Mouse (Mus musculus): Measurements from ENCODE around the gene Trpm3. TPM values are rescaled to one million over a fixed set of nuclear protein-coding genes. Genes with fewer than 3 reads are reported as not detected.

Gene Trpm3
- polyA plus RNA-seq, 1 experiment from 2014 or later, result 1.1 TPM

DNA sequence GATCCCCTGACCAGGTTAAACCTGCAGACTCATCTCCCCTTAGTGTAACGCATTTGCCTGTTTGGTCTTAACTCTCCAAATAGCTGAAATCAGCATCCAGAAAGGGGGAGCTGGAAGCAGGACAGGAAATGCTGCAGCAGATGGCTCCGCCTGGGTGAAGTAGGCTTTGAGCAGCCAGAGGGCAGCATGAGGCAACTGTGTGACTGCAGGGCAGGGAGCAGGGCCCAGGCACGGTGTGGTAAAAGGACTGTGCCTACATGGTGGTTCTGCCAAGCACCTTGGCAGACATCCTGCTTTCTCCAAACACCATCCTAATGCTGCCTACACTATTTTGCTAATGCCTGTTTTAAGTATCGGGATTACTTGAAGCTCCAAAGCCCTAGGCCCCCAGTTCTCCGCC lies 801.6 kb downstream of the Trpm3 start:
- peak; percentile 69; the same call in 1 of the 2 replicates for ATAC-seq (ENCODE audit: borderline replicate concordance, extremely low read depth, low FRiP score, low TSS enrichment)
- Histone ChIP-seq H3K9me3 (no peaks in the 10 kb centered on the region), H3K4me1 (peaks cover 23% of the 10 kb centered on the region), H3K9ac (no peak overlapping the region), H3K27me3 (no peaks in the 10 kb centered on the region), H3K4me3 (no peak overlapping the region), H3K27ac (no peak overlapping the region), H3K4me2 (no peak overlapping the region), H3K36me3 (no peaks in the 10 kb centered on the region)
- 28% methylated on average over 5 of the region's 5 CpGs for WGBS

DNA sequence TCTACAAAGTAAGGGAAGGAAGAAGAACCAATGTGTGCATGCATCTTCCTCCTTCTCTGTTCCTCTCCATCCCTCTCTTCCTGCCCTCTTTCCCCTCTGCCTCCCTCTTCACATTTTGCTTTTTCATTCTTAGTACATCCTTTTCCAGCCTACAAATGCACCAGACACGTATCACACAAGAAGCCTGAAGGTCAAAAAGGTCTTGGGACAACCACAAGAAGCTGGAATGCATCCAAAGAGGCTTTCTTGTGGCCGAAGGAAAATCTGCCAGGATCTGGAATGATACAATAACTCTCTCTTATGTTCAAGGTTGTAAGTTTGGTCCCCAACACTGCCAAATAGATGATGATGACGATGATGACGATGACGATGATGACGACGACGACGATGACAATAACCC lies 802.1 kb downstream of the Trpm3 start:
- Histone ChIP-seq H3K27me3 (no peaks in the 10 kb centered on the region), H3K4me2 (no peak overlapping the region), H3K4me1 (peaks cover 23% of the 10 kb centered on the region), H3K36me3 (no peaks in the 10 kb centered on the region), H3K9me3 (no peaks in the 10 kb centered on the region), H3K27ac (no peak overlapping the region), H3K9ac (no peak overlapping the region), H3K4me3 (no peak overlapping the region)
- WGBS, result 78% methylated on average over 9 of the region's 9 CpGs
- ATAC-seq (ENCODE audit: borderline replicate concordance, extremely low read depth, low FRiP score, low TSS enrichment), result no peak

DNA sequence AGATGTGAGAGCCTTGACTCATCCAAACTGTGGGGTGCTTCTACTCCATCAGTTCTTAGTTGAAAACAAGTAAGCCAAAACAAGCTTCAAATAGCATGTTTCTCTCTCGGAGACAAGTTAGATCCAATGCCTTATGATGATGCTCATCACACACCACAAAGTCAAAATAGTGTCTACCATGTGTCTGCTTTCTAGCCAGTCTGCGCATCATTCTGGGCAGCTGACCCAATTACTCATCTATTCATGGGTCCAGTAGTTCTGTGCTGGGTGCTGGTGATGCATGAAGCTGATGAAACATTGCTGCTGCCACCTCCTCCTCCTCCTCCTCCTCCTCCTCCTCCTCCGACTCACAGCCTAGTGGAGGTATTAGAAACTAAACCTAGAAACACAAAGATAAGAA lies 813.6 kb downstream of the Trpm3 start:
- no peak overlapping the region for H3K4me2 ChIP-seq
- no peak overlapping the region for H3K4me3 ChIP-seq
- WGBS, result 78% methylated on average over 3 of the region's 3 CpGs
- H3K36me3 ChIP-seq, result no peaks in the 10 kb centered on the region
- H3K4me1 ChIP-seq, result no peaks in the 10 kb centered on the region
- ATAC-seq (ENCODE audit: borderline replicate concordance, extremely low read depth, low FRiP score, low TSS enrichment), result no peak
- H3K27me3 ChIP-seq, result no peaks in the 10 kb centered on the region
- no peaks in the 10 kb centered on the region for H3K9me3 ChIP-seq
- no peak overlapping the region for H3K9ac ChIP-seq
- H3K27ac ChIP-seq, result no peak overlapping the region

DNA sequence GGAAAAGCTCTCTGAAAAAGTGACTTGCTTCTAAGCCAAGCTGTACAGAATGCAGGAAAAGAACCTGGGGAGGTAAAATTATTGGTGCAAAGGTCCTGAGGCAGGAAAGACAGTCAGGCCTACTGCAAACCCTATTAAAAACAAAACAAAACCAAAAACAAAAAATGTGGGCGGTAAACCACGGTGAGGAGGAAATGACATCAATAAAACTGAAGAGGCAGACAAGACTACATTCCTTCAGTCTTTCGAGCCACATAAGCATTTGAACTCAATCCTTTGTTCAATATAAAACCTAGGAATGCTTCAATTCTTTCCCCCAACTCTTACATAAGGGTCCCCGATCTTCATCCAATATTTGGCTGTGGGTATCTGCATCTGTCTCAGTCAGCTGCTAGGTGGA lies 814.3 kb downstream of the Trpm3 start:
- H3K4me3 ChIP-seq, result no peak overlapping the region
- H3K4me1 ChIP-seq, result no peaks in the 10 kb centered on the region
- 84% methylated on average over 4 of the region's 4 CpGs for WGBS
- no peak overlapping the region for H3K9ac ChIP-seq
- no peaks in the 10 kb centered on the region for H3K27me3 ChIP-seq
- H3K9me3 ChIP-seq, result no peaks in the 10 kb centered on the region
- H3K36me3 ChIP-seq, result no peaks in the 10 kb centered on the region
- H3K27ac ChIP-seq, result no peak overlapping the region
- no peak for ATAC-seq (ENCODE audit: borderline replicate concordance, extremely low read depth, low FRiP score, low TSS enrichment)
- H3K4me2 ChIP-seq, result no peak overlapping the region

DNA sequence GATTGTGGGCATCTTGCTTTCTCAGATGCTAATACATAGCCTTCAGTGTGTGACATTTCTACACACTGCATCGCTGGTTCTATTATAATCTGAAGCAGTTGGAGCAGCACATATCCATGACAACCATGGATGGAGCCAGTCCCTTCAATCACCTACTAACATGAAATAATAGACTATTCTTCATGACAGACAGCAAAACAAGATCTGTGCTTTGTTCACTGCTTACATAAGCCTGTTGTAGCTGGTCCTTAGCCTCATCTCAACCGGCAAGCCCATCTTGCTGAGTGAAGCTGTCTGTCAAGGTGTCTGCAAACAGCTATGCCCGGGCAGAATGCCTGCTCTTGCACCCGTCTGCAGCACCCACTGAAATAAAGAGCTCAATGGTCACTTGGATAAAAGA lies 819.6 kb downstream of the Trpm3 start:
- Histone ChIP-seq H3K4me2 (no peak overlapping the region), H3K4me3 (no peak overlapping the region), H3K27me3 (no peaks in the 10 kb centered on the region), H3K9me3 (no peaks in the 10 kb centered on the region), H3K9ac (no peak overlapping the region), H3K27ac (no peak overlapping the region), H3K36me3 (no peaks in the 10 kb centered on the region), H3K4me1 (no peaks in the 10 kb centered on the region)
- ATAC-seq (ENCODE audit: borderline replicate concordance, extremely low read depth, low FRiP score, low TSS enrichment), result no peak
- 67% methylated on average over 4 of the region's 4 CpGs for WGBS

DNA sequence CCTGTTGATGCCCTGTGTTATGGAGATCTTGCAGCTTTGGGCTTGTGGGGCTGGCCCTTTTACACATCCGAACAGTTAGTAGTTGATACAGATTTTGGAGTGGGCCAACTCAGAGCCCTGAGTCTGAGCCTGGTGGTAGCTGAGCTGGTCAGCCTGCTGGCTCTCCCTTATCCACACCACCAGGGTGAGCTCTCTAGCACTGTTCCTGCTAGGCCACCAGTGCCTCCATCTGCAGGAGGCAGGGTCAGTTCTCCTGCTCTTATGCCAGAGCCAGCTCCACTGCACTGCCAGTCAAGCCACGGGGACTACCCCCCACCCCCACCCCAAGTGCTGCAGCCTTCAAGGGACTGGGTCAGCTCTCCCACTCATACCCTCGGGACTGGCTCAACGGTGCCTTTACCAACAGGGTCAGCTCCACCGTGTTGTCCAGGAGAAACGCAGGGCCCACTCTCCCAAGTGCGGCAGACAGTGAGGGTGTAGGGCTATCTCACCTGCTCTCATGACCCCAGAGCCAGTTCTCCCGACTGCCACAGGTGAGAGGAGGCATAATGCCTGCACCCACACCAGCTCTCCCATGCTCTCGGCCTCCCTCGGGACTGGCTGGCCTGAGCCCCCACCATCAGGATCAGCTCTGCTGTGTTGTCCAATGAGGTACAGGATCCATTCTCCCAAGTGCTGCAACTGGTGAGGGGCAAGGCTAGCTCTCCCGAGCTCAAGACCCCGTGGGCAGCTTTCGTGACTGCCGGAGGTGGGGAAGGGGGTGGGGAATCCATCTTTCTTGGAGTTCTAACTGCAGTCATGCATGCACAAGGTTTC lies 821.8 kb downstream of the Trpm3 start:
- 0 out of 2 replicates have a peak, but pooled peaks have one; percentile 42 for ATAC-seq (ENCODE audit: borderline replicate concordance, extremely low read depth, low FRiP score, low TSS enrichment)
- WGBS, result 74% methylated on average over 14 of the region's 14 CpGs
- Histone ChIP-seq H3K9me3 (no peaks in the 10 kb centered on the region), H3K36me3 (no peaks in the 10 kb centered on the region), H3K27ac (no peak overlapping the region), H3K27me3 (no peaks in the 10 kb centered on the region), H3K4me1 (no peaks in the 10 kb centered on the region), H3K4me2 (no peak overlapping the region), H3K9ac (no peak overlapping the region), H3K4me3 (no peak overlapping the region)

DNA sequence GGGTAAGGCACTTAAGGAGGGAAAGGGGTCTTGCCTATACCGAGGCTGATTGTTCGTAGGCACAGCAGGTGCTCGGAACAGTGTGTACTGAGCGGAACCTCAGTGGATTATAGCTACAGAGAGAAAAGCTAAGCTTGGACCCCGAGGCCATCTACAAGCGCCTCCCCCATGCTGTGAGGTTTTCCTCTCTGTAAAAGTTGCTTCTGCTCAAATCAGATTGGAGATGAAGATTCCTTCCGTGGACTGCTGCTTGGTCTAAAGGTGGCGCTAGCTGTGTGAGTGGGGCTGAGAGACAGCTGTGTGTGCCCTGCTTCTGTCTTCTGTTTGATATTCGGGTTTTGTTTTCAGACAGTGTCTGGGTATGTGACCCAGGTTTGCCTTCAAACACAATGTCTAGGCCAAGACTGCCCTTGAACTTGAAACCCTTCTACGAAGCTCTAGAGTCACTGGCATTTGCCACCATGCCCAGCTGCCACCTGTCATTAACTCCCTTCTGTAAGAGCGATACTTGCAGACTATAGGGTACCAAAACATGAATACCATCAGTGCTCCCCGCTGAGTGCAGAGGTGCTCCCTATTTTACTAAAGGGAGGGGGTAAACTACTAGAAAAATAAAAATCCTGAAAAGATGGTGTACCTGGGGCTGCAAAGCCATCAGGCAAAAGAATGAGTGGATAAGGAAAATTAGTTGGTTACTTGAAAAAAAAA lies 823.3 kb downstream of the Trpm3 start:
- H3K9ac ChIP-seq, result no peak overlapping the region
- no peaks in the 10 kb centered on the region for H3K9me3 ChIP-seq
- H3K4me2 ChIP-seq, result no peak overlapping the region
- H3K4me3 ChIP-seq, result no peak overlapping the region
- H3K27me3 ChIP-seq, result no peaks in the 10 kb centered on the region
- no peaks in the 10 kb centered on the region for H3K36me3 ChIP-seq
- no peak for ATAC-seq (ENCODE audit: borderline replicate concordance, extremely low read depth, low FRiP score, low TSS enrichment)
- H3K4me1 ChIP-seq, result no peaks in the 10 kb centered on the region
- no peak overlapping the region for H3K27ac ChIP-seq
- 63% methylated on average over 12 of the region's 12 CpGs for WGBS

DNA sequence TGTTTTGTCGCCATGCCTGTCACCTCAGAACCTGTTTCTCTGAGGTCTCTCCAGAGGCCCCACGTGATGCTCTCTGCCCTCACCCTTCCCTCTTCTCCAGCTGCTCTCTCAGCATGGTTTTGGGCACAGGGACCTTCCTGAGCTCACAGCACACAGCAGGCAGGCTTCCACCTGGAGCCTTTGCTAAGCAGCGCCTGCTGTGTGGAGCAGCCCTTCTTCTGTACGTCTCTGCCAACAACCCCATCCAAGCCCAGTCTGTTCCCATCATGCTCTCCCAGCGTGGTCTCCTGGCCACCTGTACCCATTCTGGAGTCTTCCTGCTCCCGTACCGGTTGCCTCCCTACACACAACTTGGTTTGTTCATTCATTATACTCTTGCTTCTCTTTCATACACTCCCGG lies 823.9 kb downstream of the Trpm3 start:
- no peaks in the 10 kb centered on the region for H3K4me1 ChIP-seq
- no peak overlapping the region for H3K4me3 ChIP-seq
- ATAC-seq (ENCODE audit: borderline replicate concordance, extremely low read depth, low FRiP score, low TSS enrichment), result no peak
- no peaks in the 10 kb centered on the region for H3K27me3 ChIP-seq
- H3K27ac ChIP-seq, result no peak overlapping the region
- no peaks in the 10 kb centered on the region for H3K9me3 ChIP-seq
- no peak overlapping the region for H3K9ac ChIP-seq
- H3K4me2 ChIP-seq, result no peak overlapping the region
- WGBS, result 42% methylated on average over 8 of the region's 8 CpGs
- H3K36me3 ChIP-seq, result no peaks in the 10 kb centered on the region

DNA sequence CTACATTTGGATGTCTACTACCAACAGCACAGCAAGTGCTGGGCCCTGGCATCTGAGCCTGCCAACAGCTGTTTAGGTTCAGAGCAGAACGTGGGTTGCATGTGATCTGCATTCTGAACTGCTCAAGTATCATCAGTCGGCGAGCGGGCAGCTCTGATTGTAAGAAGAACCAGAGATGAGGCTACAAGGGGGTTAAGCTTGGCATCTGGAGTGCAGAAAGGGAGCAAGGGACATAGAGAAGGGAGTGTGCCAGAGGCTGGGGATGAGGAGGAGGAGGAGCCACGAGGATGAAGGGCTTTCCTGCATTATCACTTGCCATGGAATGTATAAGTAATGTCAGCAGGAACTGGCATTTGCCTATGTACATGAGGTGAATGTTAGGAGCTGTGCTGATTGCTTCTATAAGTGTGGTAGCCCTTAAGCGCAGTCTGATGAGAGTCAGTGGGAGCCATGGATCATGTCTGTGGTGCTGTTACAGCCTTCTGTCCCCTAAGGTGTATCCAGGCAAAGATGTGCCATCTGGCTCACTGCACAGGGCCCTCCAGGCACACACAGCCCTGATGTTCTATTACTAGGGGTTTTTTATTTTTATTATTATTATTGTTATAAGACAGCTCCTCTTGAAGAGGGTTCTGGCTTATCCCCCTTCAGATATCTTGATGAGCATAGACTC lies 825.0 kb downstream of the Trpm3 start:
- no peak for ATAC-seq (ENCODE audit: borderline replicate concordance, extremely low read depth, low FRiP score, low TSS enrichment)
- Histone ChIP-seq H3K9me3 (no peaks in the 10 kb centered on the region), H3K4me1 (no peaks in the 10 kb centered on the region), H3K4me3 (no peak overlapping the region), H3K27me3 (no peaks in the 10 kb centered on the region), H3K9ac (no peak overlapping the region), H3K36me3 (no peaks in the 10 kb centered on the region), H3K27ac (no peak overlapping the region), H3K4me2 (no peak overlapping the region)
- 70% methylated on average over 6 of the region's 6 CpGs for WGBS

DNA sequence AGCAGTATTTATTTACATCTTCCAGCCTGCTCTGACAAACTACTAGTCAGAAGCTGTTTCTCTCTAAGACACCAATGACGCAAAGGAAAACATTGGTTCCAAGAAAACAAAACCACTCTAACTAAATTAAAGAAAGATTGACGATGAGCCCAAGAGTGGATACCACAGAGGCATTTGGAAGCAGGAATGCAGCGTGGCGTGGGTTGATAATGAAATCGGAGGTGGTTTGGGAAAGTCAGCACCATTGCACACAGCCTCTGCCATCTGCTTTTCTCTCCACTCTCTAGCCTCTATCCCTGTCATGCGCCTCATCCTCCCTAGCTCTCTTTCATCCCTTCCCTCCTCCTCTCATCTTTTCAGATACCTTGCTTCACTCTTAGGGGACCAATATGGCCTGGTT lies 826.6 kb downstream of the Trpm3 start:
- no peaks in the 10 kb centered on the region for H3K27me3 ChIP-seq
- H3K4me1 ChIP-seq, result no peaks in the 10 kb centered on the region
- H3K9me3 ChIP-seq, result no peaks in the 10 kb centered on the region
- no peaks in the 10 kb centered on the region for H3K36me3 ChIP-seq
- H3K27ac ChIP-seq, result no peak overlapping the region
- no peak for ATAC-seq (ENCODE audit: borderline replicate concordance, extremely low read depth, low FRiP score, low TSS enrichment)
- no peak overlapping the region for H3K4me2 ChIP-seq
- H3K4me3 ChIP-seq, result no peak overlapping the region
- H3K9ac ChIP-seq, result no peak overlapping the region
- WGBS, result 60% methylated on average over 6 of the region's 6 CpGs

DNA sequence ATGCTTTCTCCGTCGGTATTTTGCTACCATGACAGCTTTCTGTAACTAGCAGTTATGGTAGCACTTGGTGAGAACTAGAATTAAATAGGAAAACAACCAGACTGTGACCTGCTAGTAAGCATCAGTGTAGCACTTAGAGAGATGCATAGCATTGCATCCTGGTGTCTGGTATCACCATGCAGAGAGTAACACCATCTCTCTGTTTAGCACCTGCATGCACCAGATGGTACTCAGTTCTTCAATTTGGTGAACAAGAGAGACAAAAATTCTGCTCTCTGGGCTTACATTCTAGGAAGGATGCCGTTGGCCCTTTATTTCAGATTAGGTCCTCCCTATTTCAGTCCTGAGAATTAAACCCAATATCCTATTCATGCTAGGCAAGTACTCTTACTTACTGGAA lies 834.4 kb downstream of the Trpm3 start:
- H3K9me3 ChIP-seq, result no peaks in the 10 kb centered on the region
- no peaks in the 10 kb centered on the region for H3K4me1 ChIP-seq
- H3K27ac ChIP-seq, result no peak overlapping the region
- no peaks in the 10 kb centered on the region for H3K36me3 ChIP-seq
- no peaks in the 10 kb centered on the region for H3K27me3 ChIP-seq
- no peak overlapping the region for H3K4me3 ChIP-seq
- WGBS, result 86% methylated on average over 3 of the region's 3 CpGs
- no peak overlapping the region for H3K9ac ChIP-seq
- ATAC-seq (ENCODE audit: borderline replicate concordance, extremely low read depth, low FRiP score, low TSS enrichment), result no peak
- H3K4me2 ChIP-seq, result no peak overlapping the region

DNA sequence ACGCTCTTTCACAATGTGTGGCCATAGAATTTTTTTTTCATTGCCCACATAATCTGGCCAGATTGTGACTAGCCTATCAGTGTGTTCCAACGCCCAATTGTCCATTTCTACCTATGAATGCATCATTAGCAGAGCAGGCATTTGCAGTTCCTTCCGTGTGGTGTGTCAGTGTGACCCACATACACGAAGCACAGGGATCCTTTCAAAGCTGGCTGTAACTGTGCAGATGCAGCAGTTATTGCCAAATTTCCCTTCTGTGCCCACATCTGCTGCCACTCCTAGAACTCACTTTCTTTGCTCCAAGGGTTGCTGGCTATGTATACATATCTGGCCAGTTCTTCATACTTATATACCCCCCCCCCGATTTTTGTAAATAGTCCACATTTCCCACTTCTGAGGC lies 834.9 kb downstream of the Trpm3 start:
- H3K9ac ChIP-seq, result no peak overlapping the region
- WGBS, result 87% methylated on average over 5 of the region's 5 CpGs
- no peaks in the 10 kb centered on the region for H3K9me3 ChIP-seq
- no peaks in the 10 kb centered on the region for H3K4me1 ChIP-seq
- no peaks in the 10 kb centered on the region for H3K36me3 ChIP-seq
- H3K4me2 ChIP-seq, result no peak overlapping the region
- ATAC-seq (ENCODE audit: borderline replicate concordance, extremely low read depth, low FRiP score, low TSS enrichment), result no peak
- no peak overlapping the region for H3K27ac ChIP-seq
- H3K27me3 ChIP-seq, result no peaks in the 10 kb centered on the region
- H3K4me3 ChIP-seq, result no peak overlapping the region

Data from lung, embryonic 15.5 days (tissue).